Mouse (Mus musculus): ENCODE data around the gene Tigd3. TPM values are rescaled to one million over a fixed set of nuclear protein-coding genes. Genes with fewer than 3 reads are reported as not detected.

Gene Tigd3
- polyA plus RNA-seq, 1 experiment from 2014 or later, result 2.9 TPM

Other genes with a start within 250 kb of the Tigd3 start
- 24.7 and 28.9 TPM in 2 replicates for gene Sipa1, start 230.4 kb downstream of the Tigd3 start, polyA plus RNA-seq (2016; fragmentation: Nextera tagmentation; extraction: Ambion mirVana)
- 33.6 and 36.0 TPM in 2 replicates for gene Map3k11, start 205.4 kb downstream of the Tigd3 start, polyA plus RNA-seq (2016; fragmentation: Nextera tagmentation; extraction: Ambion mirVana)
- 20.1 and 26.3 TPM in 2 replicates for gene Pcnx3, start 205.2 kb downstream of the Tigd3 start, polyA plus RNA-seq (2016; fragmentation: Nextera tagmentation; extraction: Ambion mirVana)
- gene Kcnk7, start 189.8 kb downstream of the Tigd3 start, polyA plus RNA-seq (2016; fragmentation: Nextera tagmentation; extraction: Ambion mirVana), result 0.15 TPM in 1 of 2 replicates, not detected in the other
- 69.0 and 130 TPM in 2 replicates for gene Ehbp1l1, start 167.8 kb downstream of the Tigd3 start, polyA plus RNA-seq (2016; fragmentation: Nextera tagmentation; extraction: Ambion mirVana)
- gene Fam89b, start 164.5 kb downstream of the Tigd3 start, polyA plus RNA-seq (2016; fragmentation: Nextera tagmentation; extraction: Ambion mirVana), result 75.9 and 88.9 TPM in 2 replicates
- 4.2 and 4.3 TPM in 2 replicates for gene Ltbp3, start 153.2 kb downstream of the Tigd3 start, polyA plus RNA-seq (2016; fragmentation: Nextera tagmentation; extraction: Ambion mirVana)
- 74.4 and 75.2 TPM in 2 replicates for gene Scyl1, start 122.7 kb downstream of the Tigd3 start, polyA plus RNA-seq (2016; fragmentation: Nextera tagmentation; extraction: Ambion mirVana)
- gene Frmd8, start 18.9 kb downstream of the Tigd3 start, polyA plus RNA-seq (2016; fragmentation: Nextera tagmentation; extraction: Ambion mirVana), result 40.6 and 46.3 TPM in 2 replicates
- gene Slc25a45, start 16.3 kb downstream of the Tigd3 start, polyA plus RNA-seq (2016; fragmentation: Nextera tagmentation; extraction: Ambion mirVana), result 2.1 and 2.5 TPM in 2 replicates
- gene Dpf2, start 18.9 kb upstream of the Tigd3 start, polyA plus RNA-seq (2016; fragmentation: Nextera tagmentation; extraction: Ambion mirVana), result 134 and 150 TPM in 2 replicates
- gene Cdc42ep2, start 30.7 kb upstream of the Tigd3 start, polyA plus RNA-seq (2016; fragmentation: Nextera tagmentation; extraction: Ambion mirVana), result 5.9 and 7.4 TPM in 2 replicates
- gene Pola2, start 70.1 kb upstream of the Tigd3 start, polyA plus RNA-seq (2016; fragmentation: Nextera tagmentation; extraction: Ambion mirVana), result 70.0 and 80.7 TPM in 2 replicates
- not detected in 2 replicates for gene Slc22a20, start 92.0 kb upstream of the Tigd3 start, polyA plus RNA-seq (2016; fragmentation: Nextera tagmentation; extraction: Ambion mirVana)
- gene Capn1, start 121.7 kb upstream of the Tigd3 start, polyA plus RNA-seq (2016; fragmentation: Nextera tagmentation; extraction: Ambion mirVana), result 7.3 and 7.4 TPM in 2 replicates
- gene Syvn1, start 152.4 kb upstream of the Tigd3 start, polyA plus RNA-seq (2016; fragmentation: Nextera tagmentation; extraction: Ambion mirVana), result 25.4 and 31.0 TPM in 2 replicates
- gene Mrpl49, start 163.6 kb upstream of the Tigd3 start, polyA plus RNA-seq (2016; fragmentation: Nextera tagmentation; extraction: Ambion mirVana), result 71.4 and 85.0 TPM in 2 replicates
- gene Fau, start 163.7 kb upstream of the Tigd3 start, polyA plus RNA-seq (2016; fragmentation: Nextera tagmentation; extraction: Ambion mirVana), result 570 and 662 TPM in 2 replicates
- 26.9 and 33.4 TPM in 2 replicates for gene Znhit2, start 167.0 kb upstream of the Tigd3 start, polyA plus RNA-seq (2016; fragmentation: Nextera tagmentation; extraction: Ambion mirVana)
- 13.7 and 18.8 TPM in 2 replicates for gene Tm7sf2, start 174.2 kb upstream of the Tigd3 start, polyA plus RNA-seq (2016; fragmentation: Nextera tagmentation; extraction: Ambion mirVana)
- gene Vps51, start 183.1 kb upstream of the Tigd3 start, polyA plus RNA-seq (2016; fragmentation: Nextera tagmentation; extraction: Ambion mirVana), result 57.3 and 60.5 TPM in 2 replicates
- not detected in 2 replicates for gene Tmem262, start 185.9 kb upstream of the Tigd3 start, polyA plus RNA-seq (2016; fragmentation: Nextera tagmentation; extraction: Ambion mirVana)
- 1.1 and 1.5 TPM in 2 replicates for gene Gm28374, start 188.1 kb upstream of the Tigd3 start, polyA plus RNA-seq (2016; fragmentation: Nextera tagmentation; extraction: Ambion mirVana)
- 63.4 and 71.3 TPM in 2 replicates for gene Zfpl1, start 190.8 kb upstream of the Tigd3 start, polyA plus RNA-seq (2016; fragmentation: Nextera tagmentation; extraction: Ambion mirVana)
- 38.9 and 43.5 TPM in 2 replicates for gene Cdca5, start 190.8 kb upstream of the Tigd3 start, polyA plus RNA-seq (2016; fragmentation: Nextera tagmentation; extraction: Ambion mirVana)
- 0.26 and 0.39 TPM in 2 replicates for gene AC131692.1, start 200.3 kb upstream of the Tigd3 start, polyA plus RNA-seq (2016; fragmentation: Nextera tagmentation; extraction: Ambion mirVana)
- gene Naaladl1, start 211.6 kb upstream of the Tigd3 start, polyA plus RNA-seq (2016; fragmentation: Nextera tagmentation; extraction: Ambion mirVana), result 0.52 and 0.59 TPM in 2 replicates
- gene Sac3d1, start 224.5 kb upstream of the Tigd3 start, polyA plus RNA-seq (2016; fragmentation: Nextera tagmentation; extraction: Ambion mirVana), result 42.3 and 57.9 TPM in 2 replicates
- 22.4 and 25.8 TPM in 2 replicates for gene Snx15, start 234.2 kb upstream of the Tigd3 start, polyA plus RNA-seq (2016; fragmentation: Nextera tagmentation; extraction: Ambion mirVana)
- gene Batf2, start 246.8 kb upstream of the Tigd3 start, polyA plus RNA-seq (2016; fragmentation: Nextera tagmentation; extraction: Ambion mirVana), result not detected in 2 replicates
- 91.2 and 105 TPM in 2 replicates for gene Arl2, start 247.4 kb upstream of the Tigd3 start, polyA plus RNA-seq (2016; fragmentation: Nextera tagmentation; extraction: Ambion mirVana)